Mouse (Mus musculus): Measurements from ENCODE around the gene Scaf11.

Gene Scaf11

DNA sequence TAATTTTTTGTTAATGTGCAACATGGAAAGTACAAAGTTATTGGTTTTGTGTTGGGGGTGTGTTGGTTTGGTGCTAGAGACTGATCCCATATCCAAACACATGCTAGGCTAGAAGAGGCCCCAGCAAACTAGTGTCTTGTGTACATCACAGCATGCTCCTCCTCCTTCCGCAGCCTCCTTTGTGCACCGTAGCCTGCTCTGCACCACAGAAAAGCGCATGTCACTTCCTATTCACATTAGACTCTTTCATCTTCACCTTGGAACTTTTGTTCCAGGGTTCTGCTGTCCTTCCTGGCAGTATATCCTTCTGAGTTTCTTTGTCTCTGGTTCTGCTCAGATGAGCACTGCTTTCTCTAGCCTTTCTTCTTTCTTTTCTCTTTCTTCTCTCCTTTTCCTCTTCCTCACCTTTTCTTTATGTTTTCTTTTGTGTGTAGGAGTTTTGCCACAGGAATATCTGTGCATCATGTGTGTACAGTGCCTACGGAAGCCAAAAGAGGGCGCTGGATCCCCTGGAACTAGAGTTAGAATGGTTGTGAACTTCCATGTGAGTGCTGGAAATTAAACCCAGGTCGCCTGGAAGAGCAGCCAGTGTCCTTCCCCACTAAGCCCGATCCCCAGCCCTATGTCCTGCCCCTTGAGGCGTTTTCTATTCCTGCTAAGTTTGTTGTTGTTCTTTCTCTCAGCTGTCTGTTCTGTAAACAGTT, 63.9 kb downstream of the Scaf11 start:
- DNase-seq (ENCODE audit: low spot score in 2 of 2) = no peak

DNA sequence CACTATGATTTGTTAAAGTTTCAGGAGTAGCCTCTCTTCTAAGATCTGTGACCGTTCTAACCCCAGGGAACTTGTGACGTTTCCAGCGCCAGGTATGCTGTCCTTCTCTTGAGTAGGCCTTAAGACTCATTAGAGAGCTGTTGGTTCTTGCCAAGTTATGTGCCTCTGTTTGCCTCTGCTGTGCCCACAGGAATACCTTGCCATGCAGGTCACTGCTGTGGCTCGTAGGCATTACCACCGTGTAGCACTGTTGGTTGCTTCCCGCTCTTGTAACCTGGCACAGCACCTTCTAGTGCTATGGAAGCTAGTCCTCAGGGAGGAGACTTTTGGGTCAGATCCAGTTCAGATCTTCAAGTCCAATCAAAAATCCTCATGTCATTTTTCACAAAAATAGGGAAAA, 65.6 kb downstream of the Scaf11 start:
- DNase-seq (ENCODE audit: low spot score in 2 of 2) = no peak

DNA sequence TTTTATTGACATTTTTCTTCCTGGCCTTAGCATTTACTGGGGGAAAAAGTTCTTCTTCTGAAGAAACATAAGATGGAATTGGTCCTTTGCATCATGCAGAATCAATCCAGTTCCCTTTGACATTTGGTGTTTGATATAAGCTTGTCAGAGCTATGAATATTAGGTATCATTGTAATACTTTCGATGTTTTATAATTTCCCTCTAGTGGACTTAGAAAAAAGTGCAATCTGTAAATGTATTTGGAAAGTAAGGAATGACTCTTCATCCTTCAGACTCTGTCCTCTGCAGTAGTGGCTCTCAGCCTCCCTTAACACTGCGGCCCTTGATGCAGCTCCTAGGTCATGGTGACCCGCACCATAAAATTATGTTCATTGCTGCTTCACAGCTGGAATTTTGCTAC, 67.8 kb downstream of the Scaf11 start:
- no peak for DNase-seq (ENCODE audit: low spot score in 2 of 2)

DNA sequence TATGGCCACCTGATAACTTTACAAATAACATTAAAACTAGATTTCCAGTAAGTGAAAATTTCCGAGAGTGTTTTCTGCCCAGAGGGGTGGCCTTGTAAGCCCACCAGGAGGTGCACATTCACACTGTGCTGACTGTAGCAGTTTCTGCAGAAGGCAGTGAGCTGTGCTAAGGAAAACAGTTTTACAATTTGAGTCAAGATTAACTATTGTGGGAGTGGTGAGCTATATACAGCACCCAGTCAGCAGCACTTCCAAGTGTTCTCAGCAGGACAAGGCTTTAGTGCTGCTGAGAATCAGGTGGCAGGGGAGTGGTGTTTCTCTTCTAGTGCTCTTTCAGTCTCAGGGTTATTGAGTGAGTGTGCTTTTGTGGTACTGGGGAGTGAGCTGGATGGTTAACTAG, 72.1 kb downstream of the Scaf11 start:
- no peak for DNase-seq (ENCODE audit: low spot score in 2 of 2)

DNA sequence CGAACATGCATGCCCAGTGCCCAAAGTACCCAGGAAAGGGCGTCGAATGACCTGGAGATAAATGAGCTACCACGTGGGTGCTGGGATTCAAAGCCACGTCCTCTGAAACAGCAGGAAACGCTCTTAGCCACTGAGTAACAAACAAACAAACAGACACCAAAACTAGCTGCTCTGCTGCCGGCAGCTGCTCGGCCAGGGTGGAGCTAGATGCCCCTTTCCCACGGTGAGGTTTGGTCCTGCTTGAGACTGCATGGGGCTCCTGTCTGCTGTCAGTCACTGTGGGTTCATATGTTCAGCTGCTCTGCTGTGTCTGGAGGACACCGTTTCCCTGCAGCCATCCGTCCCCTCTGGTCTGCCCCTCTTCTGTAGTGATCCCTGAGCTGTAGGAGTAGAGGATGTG, 78.4 kb downstream of the Scaf11 start:
- no peak for DNase-seq (ENCODE audit: low spot score in 2 of 2)

DNA sequence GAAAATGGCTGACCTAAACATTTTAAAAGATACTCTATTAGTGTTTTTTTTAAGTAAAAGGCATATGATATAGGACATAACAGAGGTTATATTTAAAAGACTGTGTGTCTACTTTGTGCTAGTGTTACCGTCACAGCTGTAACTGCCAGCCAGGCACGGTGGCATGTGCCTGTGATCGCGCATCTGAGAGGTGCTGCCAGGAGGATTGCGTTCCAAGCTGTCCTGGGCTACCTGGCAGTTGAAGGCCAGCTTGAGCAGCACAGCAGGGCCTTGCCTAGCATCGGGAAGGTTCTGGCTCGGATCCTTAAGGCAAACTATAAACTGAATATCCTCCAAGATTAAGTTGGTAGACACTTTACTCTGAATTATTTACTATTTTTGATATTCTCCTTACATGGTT, 82.9 kb downstream of the Scaf11 start:
- DNase-seq (ENCODE audit: low spot score in 2 of 2) = no peak

DNA sequence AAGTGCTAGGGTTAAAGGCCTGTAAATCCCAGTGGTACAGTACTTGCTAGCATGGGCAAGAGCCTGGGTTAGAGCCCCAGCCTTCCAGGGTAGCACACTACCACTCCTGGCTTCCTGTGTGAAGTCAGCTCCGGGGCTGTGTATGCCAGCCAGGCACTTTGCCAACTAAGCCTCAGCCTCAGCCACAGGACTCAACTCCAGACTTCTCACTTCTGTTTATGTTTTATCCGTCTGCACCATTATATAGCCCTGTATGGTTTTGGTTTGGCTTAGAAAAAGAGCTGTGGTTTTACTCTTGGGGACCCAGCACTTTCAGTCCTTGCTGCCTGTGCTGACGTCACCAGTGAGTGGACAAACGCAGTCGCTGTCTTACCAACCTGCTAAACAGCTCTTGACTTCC, 83.4 kb downstream of the Scaf11 start:
- DNase-seq (ENCODE audit: low spot score in 2 of 2) = no peak

DNA sequence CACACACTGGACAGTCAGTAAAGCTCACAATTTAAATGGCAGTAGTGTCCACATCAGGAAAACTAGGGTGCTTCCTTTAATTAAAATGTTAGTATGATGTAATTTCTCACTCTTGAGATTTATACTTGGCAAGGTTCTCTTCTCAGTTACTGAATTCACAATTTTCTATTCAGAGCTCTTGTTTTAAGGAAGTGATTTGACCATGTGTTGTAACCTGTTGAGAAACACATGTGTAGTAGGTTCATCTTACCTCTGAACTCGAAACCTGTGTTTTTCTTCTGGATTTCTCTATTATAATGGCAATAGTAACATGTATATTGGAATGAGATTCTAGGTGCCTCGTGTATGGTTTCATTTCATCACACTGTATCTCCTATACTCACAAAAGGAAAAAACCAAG, 84.4 kb downstream of the Scaf11 start:
- DNase-seq (ENCODE audit: low spot score in 2 of 2) = no peak

DNA sequence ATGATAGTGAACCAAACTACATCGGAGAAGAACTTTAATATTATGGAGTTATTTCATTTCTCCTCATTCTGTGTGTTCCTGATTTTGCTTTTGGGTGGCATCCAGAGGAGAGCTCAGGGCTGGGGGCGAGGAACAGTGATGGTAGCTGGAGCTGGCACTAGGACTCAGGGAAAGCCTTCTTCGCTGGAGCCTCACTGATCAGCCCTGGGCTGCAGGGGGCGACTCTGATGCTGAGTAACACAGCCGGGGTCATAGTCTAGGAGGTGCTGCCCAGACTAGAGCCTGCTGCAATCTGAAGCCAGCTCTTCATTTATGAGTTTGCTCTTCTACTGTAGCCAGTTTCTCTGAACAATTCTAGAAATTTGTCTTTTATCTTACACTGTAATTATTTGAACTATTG, 87.5 kb downstream of the Scaf11 start:
- DNase-seq (ENCODE audit: low spot score in 2 of 2) = no peak

DNA sequence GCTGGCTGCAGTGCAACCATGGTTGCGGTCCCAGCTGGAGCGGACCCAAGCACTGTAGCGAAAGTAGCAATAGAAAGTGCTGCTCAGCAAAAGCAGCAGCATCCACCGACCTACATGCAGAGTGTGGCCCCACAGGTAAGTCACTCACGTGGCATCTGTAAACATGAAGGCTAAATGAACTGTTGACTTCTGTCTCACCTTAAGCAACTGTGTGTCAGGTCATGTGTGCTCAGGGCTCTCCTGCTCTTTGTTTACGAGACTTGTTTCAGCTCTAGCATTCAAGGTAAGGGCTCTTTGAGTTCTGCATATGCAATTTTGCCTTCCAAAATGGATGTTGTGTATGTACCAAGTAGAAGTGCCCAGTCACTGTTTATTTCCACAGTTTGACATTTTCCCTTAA, 88.0 kb downstream of the Scaf11 start:
- DNase-seq (ENCODE audit: low spot score in 2 of 2) = no peak

DNA sequence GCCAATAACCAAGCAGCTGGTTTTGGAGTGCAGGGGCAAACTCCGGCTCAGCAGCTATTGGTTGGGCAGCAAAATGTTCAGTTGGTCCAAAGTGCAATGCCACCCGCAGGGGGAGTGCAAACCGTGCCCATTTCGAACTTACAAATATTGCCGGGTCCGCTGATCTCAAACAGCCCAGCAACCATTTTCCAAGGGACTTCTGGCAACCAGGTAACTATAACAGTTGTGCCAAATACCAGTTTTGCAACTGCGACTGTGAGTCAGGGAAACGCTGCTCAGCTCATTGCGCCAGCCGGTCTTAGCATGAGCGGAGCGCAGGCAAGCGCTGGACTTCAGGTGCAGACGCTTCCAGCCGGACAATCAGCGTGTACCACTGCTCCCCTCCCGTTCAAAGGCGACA, 89.3 kb downstream of the Scaf11 start:
- DNase-seq (ENCODE audit: low spot score in 2 of 2) = no peak

DNA sequence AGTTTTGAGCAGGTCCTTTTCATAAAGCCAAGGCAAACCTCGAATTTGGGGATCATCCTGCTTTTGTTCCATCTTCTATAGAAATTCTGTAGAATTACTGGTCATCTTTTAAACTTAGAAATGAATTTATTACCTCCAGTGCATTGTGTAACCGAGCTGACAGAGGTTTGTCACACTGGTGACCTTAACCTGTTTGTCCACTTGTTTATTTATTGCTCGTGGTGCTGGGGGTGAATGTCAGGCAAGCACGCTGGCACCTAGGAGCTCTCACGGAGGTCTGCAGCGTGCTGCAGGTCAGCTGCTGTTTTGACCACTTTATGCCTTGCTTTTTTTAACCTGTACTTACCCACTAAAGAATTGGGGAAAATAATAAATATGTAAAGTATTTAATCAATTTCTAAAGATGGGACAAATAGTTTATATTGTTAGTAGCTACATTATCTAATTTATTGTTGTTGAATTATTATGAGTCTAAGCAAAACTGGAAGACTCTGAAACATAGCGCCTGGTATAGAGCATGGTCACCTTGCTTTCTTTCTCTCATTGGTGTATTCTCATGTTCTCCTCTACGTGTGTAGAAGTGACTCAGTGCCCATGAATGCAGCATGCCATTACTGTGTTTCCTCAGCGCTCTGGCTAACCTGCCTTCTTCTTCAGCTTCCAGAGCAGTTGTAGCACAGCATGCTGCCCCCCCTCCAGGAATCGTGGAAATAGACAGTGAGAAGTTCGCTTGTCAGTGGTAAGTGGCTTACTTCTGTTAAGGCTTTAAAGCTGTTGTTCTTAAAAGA, 94.3 kb downstream of the Scaf11 start:
- no peak for DNase-seq (ENCODE audit: low spot score in 2 of 2)

DNA sequence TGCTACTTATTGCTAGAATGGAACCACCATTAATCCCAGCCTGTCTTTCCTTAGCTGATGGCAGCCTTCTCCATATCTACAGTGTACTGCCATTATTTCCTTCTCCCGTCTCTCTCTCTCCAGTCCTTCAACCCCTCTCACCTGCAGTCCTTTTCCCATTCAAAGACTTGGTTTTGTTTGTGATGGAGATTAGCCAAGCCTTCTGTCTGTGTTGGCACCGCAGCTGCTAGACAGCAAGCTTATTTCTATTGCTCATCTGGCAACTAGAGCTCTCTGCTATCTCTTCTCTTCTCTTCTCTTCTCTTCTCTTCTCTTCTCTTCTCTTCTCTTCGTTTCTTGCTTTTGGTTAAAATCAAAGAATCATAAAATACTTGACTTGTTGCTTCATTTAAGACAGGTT, 95.3 kb downstream of the Scaf11 start:
- no peak for DNase-seq (ENCODE audit: low spot score in 2 of 2)

All from frontal cortex, postnatal 36 days (tissue).